Comparison of ENCODE assay signal across 20 mouse cellular contexts in genomic region chr9:62646721-62647183, GRCm38 (mm10). TPM values are rescaled to one million over a fixed set of nuclear protein-coding genes. Genes with fewer than 3 reads are reported as not detected.
DNase-seq lines count a peak whose midpoint lies in the region; ATAC-seq and TF ChIP-seq lines count a peak whose summit lies in the region.
"Had no signal": no experiment of that assay in that cellular context is flagged by ENCODE, and none has a peak within 500 bp of the region (broad histone marks: within the 10 kb centered on the region; RNA-seq: fewer than 3 reads in every experiment).

No protein-coding gene starts in this region.

- peak; percentile 29 for DNase-seq in lung, embryonic 14.5 days
- no peak for DNase-seq in lung, postnatal 0 days (ENCODE audit: low spot score)
- DNase-seq in NIH3T3 (ENCODE audit: low read depth): peak; percentile 48
- no peak for DNase-seq in heart, adult 9 months (ENCODE audit: low spot score in 2 of 2)
- DNase-seq in urinary bladder, postnatal 14 days (ENCODE audit: low spot score): no peak
- no peak for DNase-seq in gastrocnemius, postnatal 25 days
- DNase-seq: adrenal gland, adult 2 months; gastrocnemius, postnatal 10 days; heart, postnatal 10 days; kidney, adult 8-10 months; kidney, postnatal 25 days; lung, postnatal 14 days; right cerebral cortex, postnatal 4 days had no signal

- no peaks in the 10 kb centered on the region for H3K9me3 ChIP-seq in lung, embryonic 14.5 days (ENCODE audit: low read depth, low read length)
- no peaks in the 10 kb centered on the region for H3K9me3 ChIP-seq in lung, postnatal 0 days (ENCODE audit: low read length)
- H3K9me3 ChIP-seq in embryonic facial prominence, embryonic 13.5 days: no peaks in the 10 kb centered on the region
- H3K9me3 ChIP-seq in limb, embryonic 12.5 days: no peaks in the 10 kb centered on the region
- H3K9me3 ChIP-seq: heart, embryonic 10.5 days; liver, embryonic 12.5 days; neural tube, embryonic 12.5 days had no signal

- no peak for TF ChIP-seq EP300 in lung, postnatal 0 days (IDR thresholded peaks at IDR 0.05)

- H3K4me3 ChIP-seq in lung, embryonic 14.5 days (ENCODE audit: low read depth, low read length): no peak overlapping the region
- no peak overlapping the region for H3K4me3 ChIP-seq in lung, postnatal 0 days (ENCODE audit: low read depth, low read length)
- H3K4me3 ChIP-seq in embryonic facial prominence, embryonic 13.5 days: no peak overlapping the region
- H3K4me3 ChIP-seq in limb, embryonic 12.5 days (replicated peaks): no peak overlapping the region
- H3K4me3 ChIP-seq: heart, embryonic 10.5 days; liver, embryonic 12.5 days; neural tube, embryonic 12.5 days had no signal

- no peaks in the 10 kb centered on the region for H3K27me3 ChIP-seq in lung, embryonic 14.5 days (ENCODE audit: insufficient read depth, low read length)
- no peaks in the 10 kb centered on the region for H3K27me3 ChIP-seq in lung, postnatal 0 days (replicated peaks; ENCODE audit: insufficient read depth, low read length)
- H3K27me3 ChIP-seq in embryonic facial prominence, embryonic 13.5 days: no peaks in the 10 kb centered on the region
- H3K27me3 ChIP-seq in limb, embryonic 12.5 days: no peaks in the 10 kb centered on the region
- H3K27me3 ChIP-seq: liver, embryonic 12.5 days; neural tube, embryonic 12.5 days had no signal

- WGBS in lung, embryonic 14.5 days: 46% methylated on average over 7 of the region's 7 CpGs
- WGBS in lung, postnatal 0 days: 43% methylated on average over 7 of the region's 7 CpGs
- 31% methylated on average over 7 of the region's 7 CpGs for WGBS in embryonic facial prominence, embryonic 13.5 days
- 24% methylated on average over 7 of the region's 7 CpGs for WGBS in limb, embryonic 12.5 days

- no peak overlapping the region for H3K27ac ChIP-seq in lung, embryonic 14.5 days (ENCODE audit: low read depth)
- H3K27ac ChIP-seq in lung, postnatal 0 days (ENCODE audit: low read length): no peak overlapping the region
- peak overlapping the region; percentile 83 for H3K27ac ChIP-seq in embryonic facial prominence, embryonic 13.5 days
- H3K27ac ChIP-seq in limb, embryonic 12.5 days: peak overlapping the region; percentile 82
- H3K27ac ChIP-seq: heart, embryonic 10.5 days; liver, embryonic 12.5 days; neural tube, embryonic 12.5 days had no signal

- no peak overlapping the region for H3K9ac ChIP-seq in lung, embryonic 14.5 days
- no peak overlapping the region for H3K9ac ChIP-seq in lung, postnatal 0 days (replicated peaks; ENCODE audit: low read depth)
- no peak overlapping the region for H3K9ac ChIP-seq in embryonic facial prominence, embryonic 13.5 days
- H3K9ac ChIP-seq in limb, embryonic 12.5 days (replicated peaks): no peak overlapping the region
- H3K9ac ChIP-seq: liver, embryonic 12.5 days; neural tube, embryonic 12.5 days had no signal

- no peak overlapping the region for H3K4me2 ChIP-seq in lung, embryonic 14.5 days
- H3K4me2 ChIP-seq in lung, postnatal 0 days (replicated peaks; ENCODE audit: low read depth, low read length): no peak overlapping the region
- no peak overlapping the region; the same call in 1 of the 2 replicates for H3K4me2 ChIP-seq in embryonic facial prominence, embryonic 13.5 days
- H3K4me2 ChIP-seq in limb, embryonic 12.5 days: no peak overlapping the region
- H3K4me2 ChIP-seq: liver, embryonic 12.5 days; neural tube, embryonic 12.5 days had no signal

- no peak for TF ChIP-seq CTCF in lung, embryonic 14.5 days (IDR thresholded peaks at IDR 0.05; ENCODE audit: low read depth)
- no peak for TF ChIP-seq CTCF in lung, postnatal 0 days (IDR thresholded peaks at IDR 0.05)

- no peak for ATAC-seq in lung, embryonic 14.5 days (ENCODE audit: insufficient read depth)
- ATAC-seq in lung, postnatal 0 days: no peak
- no peak for ATAC-seq in embryonic facial prominence, embryonic 13.5 days (ENCODE audit: insufficient number of reproducible peaks, insufficient read depth, low FRiP score, low TSS enrichment, low read depth)
- ATAC-seq in limb, embryonic 12.5 days (ENCODE audit: insufficient number of reproducible peaks, insufficient read depth, low FRiP score, low TSS enrichment, low read depth): peak; percentile 66
- ATAC-seq: liver, embryonic 12.5 days had no signal

- H3K4me1 ChIP-seq in lung, embryonic 14.5 days (ENCODE audit: insufficient read depth): 0 out of 2 replicates have a peak, but pooled peaks cover 3% of the 10 kb centered on the region
- H3K4me1 ChIP-seq in lung, postnatal 0 days (ENCODE audit: insufficient read depth, low read depth, low read length): no peaks in the 10 kb centered on the region
- peaks cover 56% of the 10 kb centered on the region for H3K4me1 ChIP-seq in embryonic facial prominence, embryonic 13.5 days
- H3K4me1 ChIP-seq in limb, embryonic 12.5 days (replicated peaks): peaks cover 48% of the 10 kb centered on the region
- H3K4me1 ChIP-seq: liver, embryonic 12.5 days; neural tube, embryonic 12.5 days had no signal

- no peaks in the 10 kb centered on the region for H3K36me3 ChIP-seq in lung, embryonic 14.5 days (ENCODE audit: insufficient read depth)
- H3K36me3 ChIP-seq in lung, postnatal 0 days (ENCODE audit: insufficient read depth, low read length): no peaks in the 10 kb centered on the region
- no peaks in the 10 kb centered on the region for H3K36me3 ChIP-seq in embryonic facial prominence, embryonic 13.5 days
- H3K36me3 ChIP-seq in limb, embryonic 12.5 days: no peaks in the 10 kb centered on the region
- H3K36me3 ChIP-seq: heart, embryonic 10.5 days; liver, embryonic 12.5 days; neural tube, embryonic 12.5 days had no signal

RNA-seq across cellular contexts. Expression of gene Itga11, which starts 30.9 kb away (rescaled TPM):
- polyA plus RNA-seq in lung, embryonic 14.5 days (2014; fragmentation: Nextera tagmentation; extraction: Ambion mirVana): 0.49 and 0.51 TPM in 2 replicates
- 0.18 and 0.35 TPM in 2 replicates for polyA plus RNA-seq in lung, postnatal 0 days (2015; fragmentation: Nextera tagmentation; extraction: Ambion mirVana)
- polyA plus RNA-seq in embryonic facial prominence, embryonic 13.5 days (2015; fragmentation: Nextera tagmentation; extraction: Ambion mirVana): 3.4 and 5.4 TPM in 2 replicates
- 4.5 and 7.6 TPM in 2 replicates for polyA plus RNA-seq in limb, embryonic 12.5 days (2016; fragmentation: Nextera tagmentation; extraction: Ambion mirVana)
- total RNA-seq in gastrocnemius, postnatal 25 days (2021): 1 to 10 TPM; 3.3 to 4.8 TPM
- total RNA-seq: megakaryocyte-erythroid progenitor cell, adult 5-6 weeks; MEL had no signal

Comparison
In these comparisons a context has a peak if more than half of its experiments do, and no peak if none do; other contexts are left out.
1. DNase-seq: peak in lung, embryonic 14.5 days (single experiment) and NIH3T3 (single experiment); none in lung, postnatal 0 days (single experiment), heart, adult 9 months (0 of 2), urinary bladder, postnatal 14 days (single experiment) and gastrocnemius, postnatal 25 days (single experiment).
2. H3K27ac ChIP-seq: peak in embryonic facial prominence, embryonic 13.5 days (single experiment) and limb, embryonic 12.5 days (single experiment); none in lung, embryonic 14.5 days (single experiment) and lung, postnatal 0 days (single experiment).